Mouse (Mus musculus) limb, embryonic 11.5 days (tissue): ENCODE data around the gene 4930432M17Rik. TPM values are rescaled to one million over a fixed set of nuclear protein-coding genes. Genes with fewer than 3 reads are reported as not detected.

Experiments
- ATAC-seq: fragments of 200-750 bp; cut with Nextera tagmentation; 2 replicates; pipeline ENCODE4 v1.8.0; 2017; ENCODE audit warnings: low read depth; ENCODE audit not compliant: insufficient number of reproducible peaks, low FRiP score, low TSS enrichment
- DNase-seq: peaks from one replicate; pipeline ENCODE4 v3.0.0-alpha.2; 2015; ENCODE audit warnings: low spot score
- H3K27ac ChIP-seq: fragments of 300-500 bp; sonication (generic); replicated peaks from 2 replicates; pipeline ENCODE4 v1.5.1; 2014; ENCODE audit warnings: low read depth, mild to moderate bottlenecking, low read length
- H3K27me3 ChIP-seq: fragments of 300-500 bp; sonication (generic); 2 replicates; pipeline ENCODE4 v1.6.1; 2014; ENCODE audit warnings: mild to moderate bottlenecking, low read length, mixed read lengths; ENCODE audit not compliant: control insufficient read depth, insufficient read depth
- H3K36me3 ChIP-seq: fragments of 300-500 bp; sonication (generic); 2 replicates; pipeline ENCODE4 v1.6.1; 2014; ENCODE audit warnings: mild to moderate bottlenecking, low read length, moderate library complexity, mixed read lengths; ENCODE audit not compliant: control insufficient read depth, insufficient read depth
- H3K4me1 ChIP-seq: fragments of 300-500 bp; sonication (generic); 2 replicates; pipeline ENCODE4 v1.6.1; 2014; ENCODE audit warnings: low read length, mixed read lengths; ENCODE audit not compliant: control insufficient read depth, insufficient read depth
- H3K4me2 ChIP-seq: fragments of 300-500 bp; sonication (generic); 2 replicates; pipeline ENCODE4 v1.6.1; 2014; ENCODE audit warnings: low read depth, mild to moderate bottlenecking, moderate library complexity; ENCODE audit not compliant: severe bottlenecking
- H3K4me3 ChIP-seq: fragments of 300-500 bp; sonication (generic); 2 replicates; pipeline ENCODE4 v1.5.1; 2014; ENCODE audit warnings: low read depth, low read length
- H3K9ac ChIP-seq: fragments of 300-500 bp; sonication (generic); 2 replicates; pipeline ENCODE4 v1.6.1; 2014; ENCODE audit warnings: mild to moderate bottlenecking, low read length
- H3K9me3 ChIP-seq: fragments of 300-500 bp; sonication (generic); 2 replicates; pipeline ENCODE4 v1.6.1; 2016; ENCODE audit warnings: low read length; ENCODE audit not compliant: control insufficient read depth
- WGBS: fragments of 180-500 bp; shearing (Covaris S2); extraction: QIAGEN DNeasy Blood & Tissue Kit; methylation state at CpG from one replicate; pipeline ENCODE4 v1.1.7; 2014; 5-methylcytosine and 5-hydroxymethylcytosine counted together
- polyA plus RNA-seq: library from polyadenylated mRNA; unstranded; fragments of >200 nt; fragmentation: Nextera tagmentation; extraction: Ambion mirVana; gene quantifications from 2 replicates; pipeline ENCODE4 v1.2.1, GENCODE M21; 2014

The 4930432M17Rik gene
- not detected in 2 replicates for polyA plus RNA-seq

DNA sequence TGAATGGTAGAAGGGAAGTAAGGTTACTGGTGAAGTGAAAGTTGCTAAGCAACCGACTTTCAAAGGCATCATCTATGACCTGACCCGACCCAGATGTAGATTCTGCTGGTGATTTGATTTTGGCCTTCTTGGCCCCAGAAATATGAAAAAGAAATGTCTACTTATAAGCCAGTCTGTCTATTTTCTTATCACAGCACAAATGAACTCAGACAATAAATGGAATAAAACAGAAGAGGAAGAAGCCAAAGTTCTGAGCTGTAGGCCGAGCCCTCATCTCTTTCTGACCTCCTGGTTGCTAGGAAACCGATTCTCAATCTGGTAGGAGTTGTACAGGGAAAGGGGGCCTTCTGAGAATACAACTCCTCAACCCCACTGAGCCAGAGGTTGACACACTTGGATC lies at the start of gene 4930432M17Rik:
Gene 4930432M17Rik, plus strand, starts transcription at position 301 of the 400 bp plus-strand sequence.
- ATAC-seq (no peak), DNase-seq (no peak)
- WGBS = 82% methylated on average over 4 of the region's 4 CpGs
- H3K4me3 ChIP-seq = no peak within 1 kb of the TSS
- H3K27ac ChIP-seq = no peak within 1 kb of the TSS
- H3K9ac ChIP-seq = no peak within 1 kb of the TSS
- no peaks in the 10 kb centered on the region for H3K36me3 ChIP-seq
- no peaks in the 10 kb centered on the region for H3K9me3 ChIP-seq
- H3K4me2 ChIP-seq = no peak within 1 kb of the TSS
- no peaks in the 10 kb centered on the region for H3K27me3 ChIP-seq
- no peaks in the 10 kb centered on the region for H3K4me1 ChIP-seq

DNA sequence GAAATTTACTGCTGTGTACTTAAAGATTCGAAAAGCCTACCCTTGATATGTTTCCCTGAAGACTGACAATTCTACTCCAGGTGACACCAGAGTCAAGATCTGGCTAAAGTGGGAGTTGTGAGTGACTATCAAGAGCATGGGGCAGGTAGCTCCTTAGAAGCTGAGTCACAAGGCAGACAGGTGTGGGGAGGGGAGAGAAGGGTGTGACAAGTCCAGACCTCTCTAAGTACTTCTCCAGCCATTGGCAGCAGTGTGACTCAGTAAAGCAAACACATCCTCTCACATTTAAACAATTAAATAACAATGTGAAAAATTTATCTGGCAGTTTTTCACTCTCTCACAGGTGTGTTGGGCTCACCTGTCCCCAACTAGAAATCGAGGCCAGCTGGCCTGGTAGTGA lies 44.9 kb upstream of the 4930432M17Rik start:
- Histone ChIP-seq H3K4me2 (no peak overlapping the region), H3K4me3 (no peak overlapping the region), H3K27me3 (no peaks in the 10 kb centered on the region), H3K36me3 (no peaks in the 10 kb centered on the region), H3K27ac (no peak overlapping the region), H3K9ac (no peak overlapping the region), H3K4me1 (no peaks in the 10 kb centered on the region), H3K9me3 (no peaks in the 10 kb centered on the region)
- ATAC-seq (no peak), DNase-seq (no peak)
- WGBS = 85% methylated on average over 2 of the region's 2 CpGs

DNA sequence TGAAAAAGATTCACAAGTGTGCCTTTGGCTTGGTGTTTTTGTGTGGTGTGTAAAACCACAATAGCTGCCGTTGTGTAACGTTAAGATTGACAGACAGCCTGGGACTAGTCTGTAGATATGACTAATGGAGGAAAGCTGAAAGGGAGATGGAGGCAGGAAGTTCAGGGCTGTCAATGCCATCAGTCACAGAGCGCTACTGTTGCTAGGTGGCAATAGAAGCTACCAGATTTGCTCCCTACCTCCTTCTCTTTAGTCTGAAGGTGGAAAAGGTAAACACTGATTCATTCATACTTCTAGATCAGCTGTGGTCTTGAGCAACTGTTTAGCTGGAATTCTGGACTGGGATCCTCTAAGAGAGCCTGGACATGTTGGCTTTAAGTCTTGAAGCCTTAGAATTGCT lies 44.3 kb upstream of the 4930432M17Rik start:
- Histone ChIP-seq H3K4me3 (no peak overlapping the region), H3K36me3 (no peaks in the 10 kb centered on the region), H3K4me1 (no peaks in the 10 kb centered on the region), H3K4me2 (no peak overlapping the region), H3K9ac (no peak overlapping the region), H3K27me3 (no peaks in the 10 kb centered on the region), H3K9me3 (no peaks in the 10 kb centered on the region), H3K27ac (no peak overlapping the region)
- 90% methylated on average over 3 of the region's 3 CpGs for WGBS
- ATAC-seq (no peak), DNase-seq (no peak)

DNA sequence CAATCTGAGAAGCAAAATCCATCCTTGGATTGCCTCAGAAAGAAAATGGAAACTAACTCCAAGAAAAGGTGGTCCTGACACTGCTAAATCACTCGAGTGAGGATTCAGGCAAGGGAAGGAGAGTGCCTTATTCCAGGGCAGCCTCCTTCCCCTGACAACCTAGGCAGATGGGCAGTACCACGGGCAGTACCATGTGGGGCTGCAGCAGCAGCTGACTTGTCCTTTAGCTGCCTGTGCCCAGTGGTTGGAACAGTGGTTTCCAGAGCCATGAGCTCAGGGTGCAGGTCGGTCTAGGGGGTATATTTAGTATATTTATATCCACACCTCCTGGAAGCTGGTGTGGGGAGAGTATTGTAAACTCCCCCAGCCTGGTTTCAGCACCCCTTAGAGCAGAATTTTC lies 42.3 kb upstream of the 4930432M17Rik start:
- Histone ChIP-seq H3K36me3 (no peaks in the 10 kb centered on the region), H3K27me3 (no peaks in the 10 kb centered on the region), H3K4me2 (no peak overlapping the region), H3K27ac (no peak overlapping the region), H3K4me3 (no peak overlapping the region), H3K9me3 (no peaks in the 10 kb centered on the region), H3K4me1 (no peaks in the 10 kb centered on the region), H3K9ac (no peak overlapping the region)
- DNase-seq = no peak
- WGBS = 55% methylated on average over 3 of the region's 3 CpGs
- no peak for ATAC-seq

DNA sequence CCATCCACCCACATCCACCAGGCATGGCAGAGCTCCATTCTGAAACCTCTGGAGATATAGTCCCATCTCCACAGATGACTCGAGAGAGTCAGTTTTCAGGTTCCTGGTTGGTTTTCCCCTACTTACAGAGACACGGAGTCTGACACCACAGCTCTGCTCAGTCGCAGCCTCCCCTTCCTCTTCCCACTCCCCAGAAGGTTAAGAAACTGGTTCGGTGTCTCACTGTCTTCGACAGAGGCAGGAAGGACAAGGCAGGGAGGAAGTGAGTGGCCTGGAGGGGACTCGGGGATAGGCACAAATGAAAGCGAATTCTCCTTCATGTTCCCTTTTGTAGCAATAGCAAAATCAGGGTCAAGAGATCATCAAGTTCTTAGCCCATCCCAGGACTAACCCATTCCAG lies 39.9 kb upstream of the 4930432M17Rik start:
- WGBS = 81% methylated on average over 7 of the region's 7 CpGs
- H3K36me3 ChIP-seq = no peaks in the 10 kb centered on the region
- no peaks in the 10 kb centered on the region for H3K4me1 ChIP-seq
- no peak overlapping the region for H3K4me2 ChIP-seq
- H3K9me3 ChIP-seq = no peaks in the 10 kb centered on the region
- ATAC-seq (no peak), DNase-seq (no peak)
- H3K27me3 ChIP-seq = no peaks in the 10 kb centered on the region
- H3K27ac ChIP-seq = no peak overlapping the region
- no peak overlapping the region for H3K4me3 ChIP-seq
- H3K9ac ChIP-seq = no peak overlapping the region

DNA sequence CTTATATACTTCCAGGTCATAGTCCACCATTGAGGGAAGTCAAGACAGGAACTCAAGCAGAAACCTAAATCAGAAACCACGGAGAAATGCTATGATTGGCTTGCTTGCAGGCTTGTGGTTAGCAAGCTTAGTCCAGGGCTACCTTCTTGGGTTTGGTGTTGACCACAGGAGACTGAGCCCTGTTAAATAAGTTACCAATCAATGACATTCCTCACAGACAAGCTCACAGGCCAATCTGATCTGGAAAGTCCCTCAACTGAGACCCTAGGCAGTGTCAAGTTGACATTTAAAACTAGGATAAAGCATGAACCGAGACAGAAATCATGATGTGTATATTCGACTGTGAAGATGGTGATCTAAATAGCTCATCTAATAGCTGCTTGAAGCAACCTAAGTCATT lies 35.6 kb upstream of the 4930432M17Rik start:
- no peak overlapping the region for H3K4me3 ChIP-seq
- DNase-seq (no peak), ATAC-seq (no peak)
- no peak overlapping the region for H3K27ac ChIP-seq
- H3K4me1 ChIP-seq = no peaks in the 10 kb centered on the region
- H3K9ac ChIP-seq = no peak overlapping the region
- no peaks in the 10 kb centered on the region for H3K27me3 ChIP-seq
- no peak overlapping the region for H3K4me2 ChIP-seq
- 81% methylated on average over 3 of the region's 3 CpGs for WGBS
- H3K9me3 ChIP-seq = no peaks in the 10 kb centered on the region
- no peaks in the 10 kb centered on the region for H3K36me3 ChIP-seq

DNA sequence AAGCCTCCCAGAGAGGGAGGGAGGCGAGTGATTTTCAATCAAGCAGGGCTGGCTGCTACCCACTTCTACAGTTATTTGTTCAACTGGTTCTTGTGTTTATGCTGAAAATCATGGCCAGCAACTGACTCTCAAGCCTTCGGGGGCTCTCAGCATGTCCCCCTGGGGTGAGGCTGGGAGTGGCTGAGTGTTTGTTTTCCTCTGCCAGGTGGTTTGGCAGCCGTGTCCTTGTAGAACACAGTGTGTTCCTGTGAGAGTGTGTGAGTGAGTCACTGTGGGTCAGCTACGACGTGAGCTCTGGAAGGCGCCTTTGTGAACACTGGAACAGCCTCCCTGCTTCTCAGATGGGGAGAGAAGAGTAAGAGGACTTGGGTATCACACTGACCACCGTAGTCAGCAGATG lies 35.1 kb upstream of the 4930432M17Rik start:
- WGBS = 83% methylated on average over 7 of the region's 7 CpGs

DNA sequence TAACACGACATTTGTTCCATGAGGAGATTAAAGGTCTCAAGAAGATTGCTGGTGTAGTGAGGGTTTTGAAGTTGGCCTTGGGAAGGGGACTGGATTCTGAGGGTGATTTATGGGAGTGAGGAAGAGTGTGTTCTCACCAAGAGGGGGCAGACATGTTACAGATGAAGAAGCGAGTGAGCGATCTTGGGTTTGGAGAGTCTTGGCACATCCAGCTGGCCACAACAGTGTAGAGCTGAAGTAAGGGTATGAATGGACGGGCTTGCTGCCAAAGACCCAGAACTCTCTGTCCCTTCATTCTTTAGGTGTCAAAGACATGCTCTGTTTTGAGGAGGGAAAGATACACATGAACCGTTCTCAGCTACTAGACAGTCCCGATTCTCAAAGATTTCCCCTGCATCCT lies 34.2 kb upstream of the 4930432M17Rik start:
- Histone ChIP-seq H3K4me3 (no peak overlapping the region), H3K27ac (no peak overlapping the region), H3K9ac (no peak overlapping the region), H3K4me1 (no peaks in the 10 kb centered on the region), H3K9me3 (no peaks in the 10 kb centered on the region), H3K4me2 (no peak overlapping the region), H3K27me3 (no peaks in the 10 kb centered on the region), H3K36me3 (no peaks in the 10 kb centered on the region)
- WGBS = 90% methylated on average over 6 of the region's 6 CpGs
- ATAC-seq = no peak
- no peak for DNase-seq

More for the DNA sequence above, 35.1 kb upstream of the 4930432M17Rik start:
- Histone ChIP-seq H3K4me3 (no peak overlapping the region), H3K9me3 (no peaks in the 10 kb centered on the region), H3K9ac (no peak overlapping the region), H3K4me2 (no peak overlapping the region), H3K36me3 (no peaks in the 10 kb centered on the region), H3K27me3 (no peaks in the 10 kb centered on the region), H3K4me1 (no peaks in the 10 kb centered on the region), H3K27ac (no peak overlapping the region)
- no peak for ATAC-seq
- no peak for DNase-seq

DNA sequence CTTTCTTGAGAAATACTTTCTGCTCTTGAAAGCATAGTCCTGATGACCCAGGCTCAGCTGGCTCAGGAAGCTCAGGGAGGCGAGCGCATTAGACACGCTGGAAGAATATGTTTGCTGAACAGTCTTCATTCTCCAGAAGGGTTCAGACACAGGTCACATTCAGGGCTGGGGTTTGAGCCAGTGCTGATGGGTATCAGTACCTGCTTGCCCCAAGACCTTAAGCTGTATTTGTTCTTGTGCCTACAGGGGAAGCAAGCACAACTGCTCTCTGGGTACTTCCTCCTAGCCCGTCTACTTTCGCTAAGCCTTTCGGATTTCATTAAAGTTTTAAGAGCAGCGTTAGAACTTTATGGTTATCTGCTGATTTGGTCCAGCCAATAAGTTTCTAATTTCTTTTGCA lies 33.8 kb upstream of the 4930432M17Rik start:
- no peak for ATAC-seq
- Histone ChIP-seq H3K27me3 (no peaks in the 10 kb centered on the region), H3K4me2 (no peak overlapping the region), H3K4me3 (no peak overlapping the region), H3K9ac (no peak overlapping the region), H3K4me1 (no peaks in the 10 kb centered on the region), H3K27ac (no peak overlapping the region), H3K9me3 (no peaks in the 10 kb centered on the region), H3K36me3 (no peaks in the 10 kb centered on the region)
- DNase-seq = no peak
- WGBS = 67% methylated on average over 7 of the region's 7 CpGs
